Mouse (Mus musculus) ES-Bruce4 (cell line): ENCODE data around the gene Slc9a3r1.

Experiments used
- CTCF ChIP-seq: IDR thresholded peaks from one replicate; pipeline ENCODE4 v1.8.1; 2011; ENCODE audit warnings: low read depth, low read length
- POLR2A ChIP-seq: IDR thresholded peaks from one replicate; pipeline ENCODE4 v1.8.1; 2011; ENCODE audit warnings: low read length; ENCODE audit not compliant: insufficient read depth

GRCm38 (mm10) chr11:115153088-115153487 is 10.1 kb upstream of the Slc9a3r1 start:
- TF ChIP-seq CTCF (no peak), POLR2A (no peak)
